Mouse (Mus musculus): ENCODE measurements around the gene Letm1. TPM values are rescaled to one million over a fixed set of nuclear protein-coding genes. Genes with fewer than 3 reads are reported as not detected.

The Letm1 gene
- total RNA-seq (2021) = 100 to 1,000 TPM in 1 of 2 experiments, 10 to 100 TPM in 1; 98.7 to 102 TPM

DNA sequence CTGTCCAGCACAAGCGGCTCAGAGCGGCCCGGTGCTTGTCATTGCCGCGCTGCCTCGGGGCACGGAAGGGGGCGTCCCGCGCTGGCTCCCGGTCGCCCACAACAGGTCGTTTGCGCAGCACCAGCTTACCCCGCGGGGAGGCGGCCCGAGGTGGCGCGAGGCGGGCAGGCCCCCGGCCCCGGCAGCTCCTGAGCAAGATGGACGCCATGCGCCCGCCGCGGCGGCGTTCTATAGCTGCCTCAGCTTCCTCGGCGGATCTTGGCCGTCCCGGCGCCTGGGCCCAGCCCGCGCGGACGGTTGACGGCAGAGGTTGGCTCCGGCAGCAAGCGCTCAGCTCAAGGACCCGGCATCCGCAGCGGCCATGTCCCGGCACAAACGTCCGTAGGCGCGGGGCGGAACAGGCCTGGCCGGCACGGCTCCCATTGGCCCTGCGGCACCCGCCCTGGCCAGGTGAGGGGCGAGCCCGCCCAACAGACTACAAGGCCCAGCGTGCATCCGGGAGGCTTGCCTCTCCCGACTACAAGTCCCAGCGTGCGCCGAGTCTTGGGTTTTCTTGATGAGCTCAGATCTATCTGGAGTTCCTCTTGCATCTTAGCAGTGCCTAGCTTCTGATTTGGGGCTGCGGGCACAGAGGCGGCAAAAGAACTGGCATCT is at the start of gene Letm1:
Gene Letm1 (minus strand): TSS at position 473 of the 654 bp plus-strand sequence.
- DNase-seq (ENCODE audit: low spot score in 2 of 2) = peak; percentile 98 to 99
- intact Hi-C loops (cut with DNase I) = loop anchor here (1.0 to 2.0 kb wide), 3 partner anchors 38 to 154 kb away; partner anchors contain the start of genes Nelfa and Nsd2

DNA sequence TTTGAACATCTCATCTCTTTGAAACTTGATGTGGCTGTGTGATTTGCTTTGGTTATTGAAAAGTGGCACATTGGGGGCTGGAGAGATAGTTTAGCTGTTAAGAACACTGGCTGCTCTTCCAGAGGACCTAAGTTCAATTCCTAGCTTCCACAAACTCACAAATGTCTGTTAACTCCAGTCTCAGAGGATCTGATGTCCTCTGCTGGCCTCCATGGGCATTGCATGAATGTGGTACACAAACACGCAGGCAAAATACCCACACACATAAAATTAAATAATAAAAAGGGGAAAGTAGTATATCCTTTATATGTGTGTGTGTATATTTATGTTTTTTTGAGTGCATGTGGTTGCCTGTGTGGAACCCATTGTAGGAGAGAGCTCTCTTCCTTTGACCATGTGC is 48.2 kb upstream of the Letm1 start:
- intact Hi-C loops (cut with DNase I) = no loop called here
- DNase-seq (ENCODE audit: low spot score in 2 of 2) = no peak

DNA sequence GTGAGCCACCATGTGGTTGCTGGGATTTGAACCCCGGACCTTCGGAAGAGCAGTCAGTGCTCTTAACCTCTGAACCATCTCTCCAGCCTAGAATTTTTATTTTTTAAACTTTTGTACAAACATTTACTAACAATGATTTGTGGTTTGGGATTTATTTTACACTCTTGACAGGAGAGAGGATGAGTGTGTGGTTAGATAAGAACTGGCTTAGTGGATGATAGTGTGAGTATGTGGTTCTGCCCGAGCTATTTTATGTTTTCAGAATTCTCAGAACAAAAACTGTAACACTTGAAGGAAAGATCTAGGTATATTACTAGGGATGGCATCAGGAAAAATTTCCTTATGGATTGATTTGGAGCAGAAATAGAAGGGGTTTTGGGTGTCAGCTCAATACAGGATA is 47.3 kb upstream of the Letm1 start:
- DNase-seq (ENCODE audit: low spot score in 2 of 2) = no peak
- intact Hi-C loops (cut with DNase I) = no loop called here

DNA sequence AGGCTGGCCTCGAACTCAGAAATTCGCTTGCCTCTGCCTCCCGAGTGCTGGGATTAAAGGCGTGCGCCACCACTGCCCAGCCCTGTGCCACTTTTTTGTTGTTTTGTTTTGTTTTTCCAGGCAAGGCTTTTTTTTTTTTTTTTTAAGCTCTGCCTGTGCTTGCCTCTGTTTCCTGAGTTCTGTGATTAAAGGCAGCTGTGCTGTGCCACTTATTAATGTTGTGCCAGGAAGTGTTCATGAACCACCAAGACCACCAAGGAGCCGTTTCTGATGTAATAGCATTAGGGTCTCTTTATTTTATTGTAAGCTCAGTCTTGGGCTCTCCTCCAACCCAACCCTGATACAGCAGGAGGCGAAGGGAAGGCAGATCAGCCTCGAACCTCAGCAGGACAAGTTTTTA is 45.5 kb upstream of the Letm1 start:
- intact Hi-C loops (cut with DNase I) = no loop called here
- DNase-seq (ENCODE audit: low spot score in 2 of 2) = no peak

DNA sequence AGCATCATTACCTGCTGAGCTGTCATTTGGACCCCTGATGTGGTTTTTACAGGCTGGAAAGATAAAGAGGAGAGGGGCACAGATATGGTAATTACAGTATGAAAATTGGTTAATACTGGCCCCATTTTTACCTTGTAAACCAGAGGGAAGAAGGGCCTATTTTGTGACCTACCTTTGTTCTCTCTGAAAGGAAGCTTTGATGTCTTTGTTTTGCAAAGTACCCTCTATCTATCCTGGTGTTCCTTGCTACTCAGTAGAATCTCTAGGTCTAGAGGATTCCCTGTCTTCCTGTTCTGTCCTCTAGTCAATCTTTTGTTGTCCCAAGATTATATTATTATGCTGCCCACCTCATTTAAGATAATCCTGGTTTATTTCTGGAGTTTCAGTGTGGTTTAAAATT is 43.4 kb upstream of the Letm1 start:
- intact Hi-C loops (cut with DNase I) = no loop called here
- DNase-seq (ENCODE audit: low spot score in 2 of 2) = no peak

DNA sequence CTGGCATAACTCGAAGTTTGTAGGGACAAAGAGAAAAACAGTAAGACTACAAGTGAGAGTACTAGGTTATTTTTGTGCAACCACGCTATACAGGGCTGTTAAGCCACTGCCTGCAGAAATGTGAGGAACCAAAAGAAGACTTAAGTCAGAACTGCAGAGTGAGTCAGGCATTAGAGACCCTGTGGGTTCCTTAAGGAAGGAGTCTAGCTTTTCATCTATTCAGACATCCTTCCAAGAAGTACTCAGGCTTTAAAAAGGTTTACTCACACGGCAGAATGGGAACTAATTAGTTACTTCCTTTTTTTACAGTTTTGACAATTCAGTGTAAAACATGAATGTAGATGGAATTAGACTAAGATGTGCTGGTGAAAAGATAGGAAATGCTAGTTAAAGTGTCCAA is 39.8 kb upstream of the Letm1 start:
- intact Hi-C loops (cut with DNase I) = loop anchor here (5.0 kb wide), 1 partner anchor 115 kb away; the partner anchor contains the start of gene Nelfa

DNA sequence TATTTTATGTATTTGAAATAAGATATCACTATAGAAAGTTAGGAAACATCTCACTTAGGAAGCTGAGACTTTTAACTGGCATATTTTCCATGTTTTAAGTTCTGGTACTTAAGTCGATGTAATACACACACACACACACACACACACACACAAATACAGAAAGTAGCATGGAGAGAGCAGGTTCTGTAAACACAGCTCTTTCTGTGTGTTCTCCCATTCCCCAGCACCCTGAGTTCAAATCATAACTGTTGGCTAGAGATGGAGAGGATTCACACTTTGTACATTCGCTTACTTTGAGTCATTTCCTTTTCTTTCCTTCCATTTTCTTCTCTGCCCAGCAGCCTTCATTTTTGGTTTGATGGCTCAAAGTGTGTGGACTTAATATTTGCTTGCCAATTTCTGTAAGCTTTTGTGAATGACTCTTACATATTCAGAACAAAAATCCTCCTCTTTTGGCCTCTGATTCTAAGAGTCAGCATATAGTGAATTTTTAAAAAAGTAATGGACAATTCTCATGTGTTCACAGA is 39.3 kb upstream of the Letm1 start:
- DNase-seq (ENCODE audit: low spot score in 2 of 2) = no peak
- intact Hi-C loops (cut with DNase I) = loop anchor here (5.0 kb wide), 1 partner anchor 115 kb away; the partner anchor contains the start of gene Nelfa

More for the DNA sequence above, 39.8 kb upstream of the Letm1 start:
- DNase-seq (ENCODE audit: low spot score in 2 of 2) = no peak

DNA sequence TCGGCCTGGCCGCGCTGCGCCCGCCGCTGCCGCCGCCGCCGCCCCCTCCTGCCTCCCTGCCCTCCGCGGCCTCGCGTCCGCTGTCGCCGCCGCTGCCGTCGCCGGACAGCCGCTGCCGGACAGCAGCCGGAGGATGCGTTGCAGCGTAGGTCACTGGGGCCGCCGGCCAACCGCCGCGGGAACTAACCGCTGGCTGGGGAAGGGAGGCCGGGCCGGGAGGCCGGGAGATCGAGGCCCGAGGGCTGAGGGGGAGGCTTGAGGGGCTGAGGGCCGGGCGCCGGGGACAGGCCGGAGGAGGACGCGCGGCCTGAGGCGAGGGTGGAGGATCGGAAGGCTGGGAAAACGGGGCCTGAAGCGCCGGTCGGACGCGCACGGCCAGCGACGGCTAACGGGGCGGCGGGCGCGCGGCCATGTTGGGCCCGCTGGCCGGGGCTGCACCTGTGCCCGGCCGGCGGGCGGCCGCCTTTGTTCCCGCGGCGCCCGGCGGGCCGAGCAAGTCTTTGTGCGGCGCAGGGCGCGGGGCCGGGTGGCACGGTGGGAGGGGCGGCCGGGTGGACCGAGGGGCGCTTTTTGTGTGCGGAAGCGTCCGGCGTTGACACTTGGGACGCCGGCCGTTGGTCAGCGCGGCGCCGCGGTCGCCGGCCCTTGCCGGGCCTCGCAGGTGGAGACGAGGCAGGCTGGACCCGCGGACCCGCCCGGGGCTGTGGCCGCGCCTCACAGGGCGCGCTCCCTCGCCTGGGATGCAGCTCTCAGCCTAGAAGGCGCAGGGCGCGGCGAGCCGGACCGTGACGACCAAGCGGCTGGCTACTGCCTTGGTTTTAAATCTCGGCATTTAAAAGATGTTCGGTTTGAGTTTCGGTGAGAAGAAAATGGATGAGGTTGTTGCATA is 38.4 kb upstream of the Letm1 start:
- peak; percentile 32 to 37 for DNase-seq (ENCODE audit: low spot score in 2 of 2)
- intact Hi-C loops (cut with DNase I) = loop anchor here (1.0 to 5.0 kb wide), 2 partner anchors 39 to 116 kb away; partner anchors contain the start of genes Letm1 and Nelfa

DNA sequence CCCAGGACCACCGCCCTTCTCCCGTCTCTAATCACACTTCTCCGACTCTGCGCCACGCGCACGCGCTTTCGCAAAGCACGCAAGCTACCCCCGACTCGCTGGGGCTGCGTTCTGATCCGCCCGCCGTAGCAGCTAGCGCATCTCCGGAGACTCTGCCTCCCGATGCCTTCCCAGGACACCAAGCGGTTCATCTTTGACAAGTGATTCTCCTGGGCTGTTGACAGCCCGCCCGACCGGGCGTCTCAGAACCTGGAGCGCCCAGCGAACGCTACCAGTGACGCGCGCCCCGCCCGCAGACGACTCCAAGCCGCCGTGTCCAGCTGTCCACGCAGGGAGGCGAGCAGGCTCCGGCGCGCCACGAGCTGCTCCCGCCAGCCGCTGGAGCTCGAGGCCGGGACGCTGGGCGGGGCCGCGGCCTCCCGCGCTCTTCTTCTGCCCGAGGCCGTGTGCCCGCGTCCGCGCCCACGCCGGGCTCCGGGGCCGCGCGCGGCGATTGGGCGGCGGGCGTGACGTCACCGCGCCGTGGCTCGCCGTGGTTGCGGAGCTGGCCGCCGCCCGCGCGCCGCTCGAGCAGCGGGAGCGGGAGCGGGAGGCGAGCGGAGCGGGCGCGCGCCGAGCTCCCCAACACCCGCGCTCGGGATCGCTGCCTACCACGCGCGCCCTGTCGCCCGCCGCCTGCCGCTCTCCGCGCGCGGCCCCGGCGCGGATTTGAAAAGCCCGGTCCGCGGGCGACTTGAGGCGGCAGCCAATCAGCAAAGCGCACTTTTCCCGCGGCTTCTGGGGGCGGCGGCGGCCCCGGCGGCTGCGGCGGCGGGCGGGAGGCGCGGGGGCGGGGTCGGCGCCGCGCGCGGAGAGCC is 37.5 kb upstream of the Letm1 start, which contains the start of gene Nsd2:
Gene Nsd2 (plus strand): TSS at position 850 of the 857 bp plus-strand sequence.
- intact Hi-C loops (cut with DNase I) = loop anchor here (1.0 to 5.0 kb wide), 2 partner anchors 38 to 117 kb away; partner anchors contain the start of genes Letm1 and Nelfa
- peak; percentile 95 for DNase-seq (ENCODE audit: low spot score in 2 of 2)

DNA sequence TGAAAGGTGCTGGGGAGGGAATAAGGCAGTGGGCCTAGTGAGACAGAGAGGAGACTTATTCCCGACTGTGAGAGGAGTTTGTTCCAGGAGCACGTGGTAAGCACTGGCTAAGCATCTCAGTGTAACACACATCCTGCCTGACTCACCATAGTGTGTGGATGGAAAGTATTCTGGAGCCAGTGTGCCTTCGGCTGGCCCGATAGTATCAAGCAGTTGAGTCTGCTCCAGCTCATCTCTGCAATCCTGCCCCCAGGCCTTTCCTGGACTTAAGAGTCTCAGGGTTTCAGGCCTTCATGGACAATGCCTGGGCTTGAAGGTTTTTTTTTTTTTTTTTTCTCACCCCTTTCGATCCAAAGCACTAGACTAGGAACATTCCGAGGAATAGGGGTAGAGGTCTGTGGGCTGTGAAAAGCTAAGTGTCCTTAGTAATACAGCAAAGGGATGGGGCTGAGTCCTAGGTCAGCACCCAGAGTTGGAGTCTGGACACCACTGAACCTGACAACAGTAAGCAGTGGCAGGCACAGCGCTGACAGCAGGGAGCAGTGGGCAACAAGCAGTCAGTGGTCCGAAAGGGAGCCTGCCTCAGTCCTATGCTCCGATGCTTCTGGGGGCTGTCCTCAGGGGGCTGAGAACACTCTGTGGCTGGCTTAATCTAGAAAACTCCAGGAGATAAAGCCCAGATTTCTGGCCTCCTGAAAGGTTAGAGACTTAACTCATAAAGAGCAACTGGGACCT is 36.7 kb upstream of the Letm1 start:
- intact Hi-C loops (cut with DNase I) = no loop called here
- peak; percentile 30 to 83 for DNase-seq (ENCODE audit: low spot score in 2 of 2)

DNA sequence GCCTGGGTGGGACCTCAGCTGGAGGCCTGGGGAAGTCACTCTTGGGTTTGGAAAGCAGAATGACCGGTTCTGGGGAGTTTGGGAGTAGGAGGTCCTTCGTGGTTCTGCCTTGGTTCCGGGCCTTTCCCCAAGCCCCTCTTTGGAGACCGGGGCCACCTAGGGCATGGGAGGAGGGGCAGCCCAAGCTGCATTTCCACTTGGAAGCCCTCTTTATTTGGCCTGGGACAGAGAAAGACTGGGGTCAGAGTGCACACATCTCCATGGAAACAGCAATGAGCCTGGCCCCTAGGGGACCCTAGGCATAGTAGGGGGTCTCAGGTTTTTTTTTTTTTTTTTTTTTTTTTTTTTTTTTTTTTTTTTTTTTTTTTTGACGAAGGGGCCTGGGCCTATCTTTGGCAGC is 35.5 kb upstream of the Letm1 start:
- intact Hi-C loops (cut with DNase I) = no loop called here
- no peak for DNase-seq (ENCODE audit: low spot score in 2 of 2)

DNA sequence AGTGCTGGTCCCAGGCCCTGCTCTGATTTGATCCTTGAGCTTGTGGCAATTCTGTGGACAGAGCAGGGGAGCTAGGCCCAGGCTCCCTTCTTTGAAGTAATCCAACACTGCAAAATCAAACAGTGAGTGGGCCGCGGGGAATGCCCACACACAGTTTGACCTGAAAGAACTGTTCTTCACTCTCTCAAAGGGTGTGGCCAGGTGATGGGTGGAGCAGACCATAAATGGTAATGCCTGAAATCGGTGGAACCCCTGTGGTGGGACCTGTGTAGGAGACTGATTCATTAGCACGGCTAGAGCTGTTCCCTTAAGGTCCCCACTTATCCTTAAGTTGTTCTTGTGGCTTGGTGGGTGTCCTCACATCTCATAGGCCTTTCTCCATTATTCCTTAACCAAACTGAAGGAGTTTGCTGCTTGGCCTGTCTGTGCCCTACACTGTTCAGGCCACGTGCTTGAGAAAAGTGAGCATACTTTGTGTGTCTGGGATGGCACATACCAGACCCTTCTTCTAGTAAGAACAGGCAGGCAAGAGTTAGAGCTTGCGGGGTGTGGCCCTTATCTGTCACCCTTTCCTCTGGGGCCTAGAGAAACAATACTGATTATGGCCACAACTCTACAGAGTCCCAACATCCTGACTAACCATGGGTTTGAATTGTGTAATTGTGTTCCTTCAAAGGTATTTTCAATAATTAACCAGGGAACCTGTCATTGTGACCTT is 33.5 kb upstream of the Letm1 start:
- intact Hi-C loops (cut with DNase I) = no loop called here
- no peak for DNase-seq (ENCODE audit: low spot score in 2 of 2)

DNA sequence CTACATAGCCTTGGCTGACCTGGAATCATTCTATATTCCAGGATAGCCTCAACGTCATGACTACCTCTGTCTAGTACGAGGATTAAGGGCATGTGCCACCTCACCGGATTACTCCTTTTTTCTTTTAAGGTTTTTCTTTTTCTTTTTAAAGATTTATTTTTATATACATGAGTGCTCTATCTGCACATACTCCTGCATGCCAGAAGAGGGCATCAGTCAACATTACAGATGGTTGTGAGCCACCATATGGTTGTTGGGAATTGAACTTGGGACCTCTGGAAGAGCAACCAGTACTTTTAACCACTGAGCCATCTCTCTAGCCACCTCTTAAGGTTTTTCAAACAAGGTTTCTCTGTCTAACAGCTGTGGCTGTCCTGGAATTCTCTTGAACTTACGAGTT is 28.9 kb upstream of the Letm1 start:
- DNase-seq (ENCODE audit: low spot score in 2 of 2) = no peak
- intact Hi-C loops (cut with DNase I) = no loop called here

DNA sequence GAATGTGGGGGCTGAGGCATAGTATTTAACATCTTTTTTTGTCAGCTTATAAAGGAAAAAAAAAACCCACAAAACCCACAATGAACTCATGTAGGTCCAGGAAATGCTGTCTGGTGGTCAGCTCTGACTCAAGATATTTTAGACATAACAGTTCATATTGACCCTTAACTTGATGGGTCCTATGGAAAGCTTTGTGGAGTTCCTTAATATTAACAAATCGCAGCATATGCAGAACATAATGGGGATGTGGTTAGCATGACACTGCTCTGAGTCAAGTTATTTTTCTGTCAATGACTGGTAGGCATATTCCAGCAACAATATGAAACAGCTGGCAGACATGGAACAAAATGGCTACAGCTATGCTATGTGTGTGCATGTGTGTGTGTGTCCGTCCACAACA is 20.7 kb upstream of the Letm1 start:
- no peak for DNase-seq (ENCODE audit: low spot score in 2 of 2)
- intact Hi-C loops (cut with DNase I) = no loop called here

DNA sequence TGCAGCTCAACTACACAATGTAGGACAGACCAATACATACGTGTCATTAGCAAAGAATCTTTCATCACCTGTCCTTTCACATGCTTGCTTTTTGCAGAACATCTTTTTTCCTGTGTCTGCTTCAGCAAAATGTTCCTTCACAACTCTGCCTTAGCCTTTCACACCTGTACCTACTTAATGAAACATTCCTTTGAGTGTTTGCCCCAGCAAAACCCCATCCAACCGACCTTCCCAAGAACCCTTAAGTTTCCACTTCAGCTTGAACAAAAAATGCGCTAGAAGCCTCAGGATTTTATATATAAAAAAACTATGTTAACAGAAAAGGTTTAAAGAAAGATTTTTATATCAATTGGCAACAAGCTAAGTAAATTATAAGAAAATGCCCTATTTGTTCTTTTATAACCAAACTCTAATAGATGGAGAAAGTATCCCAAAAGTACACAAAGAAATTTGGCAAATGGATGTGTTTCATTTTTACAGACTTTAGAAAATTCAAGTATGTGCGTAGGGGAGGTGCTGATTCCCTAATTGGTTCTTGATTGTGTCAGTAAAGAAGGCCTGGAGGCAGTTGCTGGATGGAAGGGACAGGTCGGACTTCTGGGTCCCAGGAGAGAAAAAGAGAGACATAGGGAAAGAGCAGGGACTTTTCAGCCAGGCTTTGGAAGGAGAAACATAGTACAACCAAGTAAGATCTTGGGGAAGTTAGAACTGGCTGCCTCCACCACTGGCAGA is 9.5 kb upstream of the Letm1 start:
- DNase-seq (ENCODE audit: low spot score in 2 of 2) = no peak
- intact Hi-C loops (cut with DNase I) = no loop called here

DNA sequence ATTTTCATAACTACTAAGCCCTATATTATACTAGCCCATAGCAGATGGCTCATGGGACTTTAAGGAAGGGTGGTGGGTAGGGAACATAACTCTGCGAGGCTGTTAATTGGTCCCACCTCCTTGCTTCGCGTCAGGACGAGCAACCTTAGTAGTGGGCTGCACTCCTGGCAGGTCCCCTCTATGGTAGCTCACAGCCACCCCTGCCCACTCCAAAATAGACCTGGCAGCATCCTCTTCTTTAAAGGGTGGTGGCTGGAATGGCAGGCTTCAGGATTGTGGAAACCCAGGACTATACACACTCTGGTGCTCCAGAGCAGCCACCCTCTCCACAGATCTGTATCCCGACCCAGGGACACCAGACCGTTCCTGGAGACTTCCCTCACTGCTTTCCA is 378 bp upstream of the Letm1 start:
- intact Hi-C loops (cut with DNase I) = loop anchor here (1.0 to 2.0 kb wide), 3 partner anchors 37 to 154 kb away; partner anchors contain the start of genes Nelfa and Nsd2

DNA sequence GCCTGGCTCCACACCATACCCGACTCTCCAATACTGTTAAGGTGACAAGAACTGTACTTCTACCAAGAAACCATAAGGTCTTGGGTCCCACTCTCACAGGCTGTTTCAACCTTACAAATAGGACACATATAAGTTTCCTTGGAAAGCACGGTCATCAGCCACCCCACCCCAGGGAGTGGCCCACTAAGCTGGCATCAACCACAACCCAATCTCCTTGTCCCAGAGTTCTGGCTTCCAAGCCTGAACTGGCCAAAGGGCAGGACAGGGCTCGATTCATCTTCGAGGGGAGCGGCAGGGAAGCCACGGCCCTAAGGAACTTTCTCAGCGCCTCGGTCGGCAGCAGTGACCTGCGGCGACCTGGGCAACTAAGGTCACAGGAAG is 663 bp downstream of the Letm1 start:
- intact Hi-C loops (cut with DNase I) = loop anchor here (1.0 to 2.0 kb wide), 3 partner anchors 38 to 155 kb away; partner anchors contain the start of genes Nelfa and Nsd2
- DNase-seq (ENCODE audit: low spot score in 2 of 2) = no peak

More for the DNA sequence above, 378 bp upstream of the Letm1 start:
- DNase-seq (ENCODE audit: low spot score in 2 of 2) = no peak
